Comparison of ENCODE assay signal across 25 mouse cellular contexts in the genomic region with DNA sequence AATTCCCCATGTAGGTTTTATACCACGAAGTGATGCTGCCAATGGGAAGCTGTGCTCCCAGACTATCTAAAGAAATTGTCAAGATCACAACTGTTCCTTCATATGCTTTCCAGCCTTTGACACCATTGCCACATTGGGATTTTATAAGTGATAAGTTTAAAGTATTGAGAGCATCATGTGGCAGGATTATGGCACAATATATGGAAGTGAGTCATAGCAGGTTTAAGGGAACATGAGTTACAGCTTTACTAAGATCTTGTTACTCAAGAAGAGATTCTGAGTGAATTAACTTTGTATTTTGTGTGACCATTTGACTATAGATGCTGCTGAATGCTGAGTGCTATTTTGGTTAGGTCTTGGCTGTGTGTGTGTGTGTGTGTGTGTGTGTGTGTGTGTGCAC. TPM values are rescaled to one million over a fixed set of nuclear protein-coding genes. Genes with fewer than 3 reads are reported as not detected.
A peak's percentile ranks its signal among the peaks of the same experiment; 100 is the strongest.
DNase-seq lines count a peak whose midpoint lies in the region; ATAC-seq and TF ChIP-seq lines count a peak whose summit lies in the region.
"Had no signal": no experiment of that assay in that cellular context is flagged by ENCODE, and none has a peak within 500 bp of the region (broad histone marks: within the 10 kb centered on the region; RNA-seq: fewer than 3 reads in every experiment).

No protein-coding gene starts in this region.

- no peak for ATAC-seq in inflammation-experienced regulatory T-cells, adult 6 months
- ATAC-seq: Patski had no signal

- H3K27ac ChIP-seq in kidney, adult 2 months (ENCODE audit: insufficient read depth, low read depth, low read length), result peak overlapping the region; percentile 46; the same call in 1 of the 2 replicates

- TF ChIP-seq CTCF in kidney, adult 2 months (conservative IDR thresholded peaks at IDR 0.05; ENCODE audit: insufficient read depth, insufficient read length, low read depth, low read length), result no peak

- DNase-seq in kidney, adult 2 months, result no peak
- no peak for DNase-seq in kidney, adult 11 months
- DNase-seq in 3T3-L1 (ENCODE audit: low read depth, low spot score) (peak; percentile 51), 416B (ENCODE audit: low read depth) (peak; percentile 51), NIH3T3 (ENCODE audit: low read depth) (peak; percentile 42)
- no peak for DNase-seq in gastrocnemius, postnatal 25 days
- DNase-seq in adrenal gland, postnatal 14 days, result no peak
- DNase-seq: adrenal gland, adult 2 months; adrenal gland, adult 8-10 months; adrenal gland, postnatal 10 days; adrenal gland, postnatal 25 days; adrenal gland, postnatal 36 days; B cell, adult 2 months; cerebellum, adult 11 months; cerebellum, adult 11-12 months; cerebellum, adult 18-20 months; cerebellum, adult 2 months; cerebellum, adult 8-10 months; cerebellum, adult 9-10 months had no signal

- no peak overlapping the region for H3K4me3 ChIP-seq in kidney, adult 2 months (ENCODE audit: insufficient read depth, low read depth, low read length)

- no peaks in the 10 kb centered on the region for H3K36me3 ChIP-seq in kidney, adult 2 months (ENCODE audit: control insufficient read depth, insufficient read depth, low read length)
- H3K36me3 ChIP-seq: G1E had no signal

- TF ChIP-seq POLR2A in kidney, adult 2 months (IDR thresholded peaks at IDR 0.05; ENCODE audit: low read depth, low read length), result no peak

- WGBS in kidney, adult 2 months, result 88% methylated on average over 1 of the region's 1 CpGs

- H3K4me1 ChIP-seq in kidney, adult 2 months (ENCODE audit: control insufficient read depth, insufficient read depth, low read length), result peaks cover 4% of the 10 kb centered on the region; the same call in 1 of the 2 replicates

- H3K27me3 ChIP-seq in kidney, adult 2 months (replicated peaks; ENCODE audit: control insufficient read depth, insufficient read depth, low read length), result no peaks in the 10 kb centered on the region
- H3K27me3 ChIP-seq: CH12.LX, Patski had no signal

RNA-seq across cellular contexts. Expression of a gene that starts 21.8 kb away (rescaled TPM):
- polyA plus RNA-seq in kidney, adult 2 months (2012; rRNA removed), result 1.9 TPM in 2 replicates
- under 1 TPM; 0.11 to 0.15 TPM for total RNA-seq in gastrocnemius, postnatal 25 days (2021)
- polyA plus RNA-seq in inflammation-experienced regulatory T-cells, adult 6 months (2017; shearing (Covaris generic)), result under 1 TPM; 0.23 to 0.51 (median 0.46) TPM
- total RNA-seq in adrenal gland, postnatal 14 days (2021), result 0.19 and 0.30 TPM in 2 replicates
- total RNA-seq: adrenal gland, adult 18-20 months; adrenal gland, postnatal 25 days; CH12.LX; MEL had no signal
- polyA plus RNA-seq: G1E had no signal

RNA-seq across cellular contexts. Expression of a gene that starts 58.6 kb away (rescaled TPM):
- 6.2 and 6.5 TPM in 2 replicates for polyA plus RNA-seq in kidney, adult 2 months (2012; rRNA removed)
- 1 to 10 TPM; 3.5 to 3.6 TPM for total RNA-seq in gastrocnemius, postnatal 25 days (2021)
- polyA plus RNA-seq in inflammation-experienced regulatory T-cells, adult 6 months (2017; shearing (Covaris generic)), result 1 to 10 TPM; 2.5 to 5.9 (median 3.0) TPM
- total RNA-seq in adrenal gland, postnatal 14 days (2021), result 11.0 and 13.9 TPM in 2 replicates

Comparison
In these comparisons a context has a peak if more than half of its experiments do, and no peak if none do; other contexts are left out.
1. DNase-seq: peak in 3T3-L1 (single experiment), 416B (single experiment) and NIH3T3 (single experiment); none in kidney, adult 2 months (single experiment), kidney, adult 11 months (single experiment), gastrocnemius, postnatal 25 days (single experiment) and adrenal gland, postnatal 14 days (single experiment).